Mouse (Mus musculus): ENCODE measurements around the gene Sppl2b. TPM values are rescaled to one million over a fixed set of nuclear protein-coding genes. Genes with fewer than 3 reads are reported as not detected.

Sppl2b gene
- 43.1 and 81.2 TPM in 2 replicates for polyA plus RNA-seq (2012; rRNA removed)

- under 1% methylated on average over 81 of the region's 81 CpGs for WGBS
- Histone ChIP-seq H3K27me3 (ENCODE audit: control insufficient read depth, insufficient read depth, low read length) (no peaks in the 10 kb centered on the region), H3K27ac (ENCODE audit: insufficient read depth, low read depth, low read length) (no peak within 1 kb of the TSS), H3K36me3 (ENCODE audit: control insufficient read depth, insufficient read depth, low read length) (peaks cover 12% of the 10 kb centered on the region), H3K4me1 (ENCODE audit: control insufficient read depth, insufficient read depth, insufficient read length, low read length) (peaks cover 16% of the 10 kb centered on the region), H3K4me3 (ENCODE audit: low read depth, low read length) (peak within 1 kb of the TSS; percentile 81)
- TF ChIP-seq POLR2A (IDR thresholded peaks at IDR 0.05; ENCODE audit: low read depth, low read length) (peak; percentile 67), CTCF (IDR thresholded peaks at IDR 0.05; ENCODE audit: extremely low read depth, insufficient read length, insufficient replicate concordance, low read depth, low read length) (no peak)
Measured at GRCm38 (mm10) chr10:80854913-80855748, at the start of gene Sppl2b, which contains the start of gene Lsm7. Gene Sppl2b (plus strand): TSS chr10:80855275. Gene Lsm7 (minus strand): TSS chr10:80855209.

- 97% methylated on average over 5 of the region's 5 CpGs for WGBS
- TF ChIP-seq CTCF (IDR thresholded peaks at IDR 0.05; ENCODE audit: extremely low read depth, insufficient read length, insufficient replicate concordance, low read depth, low read length) (no peak), POLR2A (IDR thresholded peaks at IDR 0.05; ENCODE audit: low read depth, low read length) (no peak)
- peaks cover 15% of the 10 kb centered on the region for H3K27me3 ChIP-seq (ENCODE audit: control insufficient read depth, insufficient read depth, low read length)
- peaks cover 37% of the 10 kb centered on the region for H3K36me3 ChIP-seq (ENCODE audit: control insufficient read depth, insufficient read depth, low read length)
- H3K4me1 ChIP-seq (ENCODE audit: control insufficient read depth, insufficient read depth, insufficient read length, low read length) = peaks cover 15% of the 10 kb centered on the region
- H3K4me3 ChIP-seq (ENCODE audit: low read depth, low read length) = no peak overlapping the region
- no peak overlapping the region for H3K27ac ChIP-seq (ENCODE audit: insufficient read depth, low read depth, low read length)
Measured at GRCm38 (mm10) chr10:80805322-80805721, 49.8 kb upstream of the Sppl2b start.

- Histone ChIP-seq H3K36me3 (ENCODE audit: control insufficient read depth, insufficient read depth, low read length) (peaks cover 37% of the 10 kb centered on the region), H3K4me1 (ENCODE audit: control insufficient read depth, insufficient read depth, insufficient read length, low read length) (peaks cover 15% of the 10 kb centered on the region), H3K27ac (ENCODE audit: insufficient read depth, low read depth, low read length) (no peak overlapping the region), H3K4me3 (ENCODE audit: low read depth, low read length) (no peak overlapping the region), H3K27me3 (ENCODE audit: control insufficient read depth, insufficient read depth, low read length) (peaks cover 16% of the 10 kb centered on the region)
- TF ChIP-seq CTCF (IDR thresholded peaks at IDR 0.05; ENCODE audit: extremely low read depth, insufficient read length, insufficient replicate concordance, low read depth, low read length) (peak; percentile 70; the same call in 1 of the 2 replicates), POLR2A (IDR thresholded peaks at IDR 0.05; ENCODE audit: low read depth, low read length) (no peak)
- WGBS = 17% methylated on average over 3 of the region's 3 CpGs
Measured at GRCm38 (mm10) chr10:80805925-80806324, 49.1 kb upstream of the Sppl2b start.

- peaks cover 16% of the 10 kb centered on the region for H3K27me3 ChIP-seq (ENCODE audit: control insufficient read depth, insufficient read depth, low read length)
- 70% methylated on average over 34 of the region's 34 CpGs for WGBS
- H3K27ac ChIP-seq (ENCODE audit: insufficient read depth, low read depth, low read length) = no peak overlapping the region
- peaks cover 15% of the 10 kb centered on the region for H3K4me1 ChIP-seq (ENCODE audit: control insufficient read depth, insufficient read depth, insufficient read length, low read length)
- H3K4me3 ChIP-seq (ENCODE audit: low read depth, low read length) = peak overlapping the region; percentile 53
- peaks cover 33% of the 10 kb centered on the region for H3K36me3 ChIP-seq (ENCODE audit: control insufficient read depth, insufficient read depth, low read length)
- TF ChIP-seq CTCF (IDR thresholded peaks at IDR 0.05; ENCODE audit: extremely low read depth, insufficient read length, insufficient replicate concordance, low read depth, low read length) = no peak
- no peak for TF ChIP-seq POLR2A (IDR thresholded peaks at IDR 0.05; ENCODE audit: low read depth, low read length)
Measured at GRCm38 (mm10) chr10:80806341-80807056, 48.6 kb upstream of the Sppl2b start.

- TF ChIP-seq POLR2A (IDR thresholded peaks at IDR 0.05; ENCODE audit: low read depth, low read length) (no peak), CTCF (IDR thresholded peaks at IDR 0.05; ENCODE audit: extremely low read depth, insufficient read length, insufficient replicate concordance, low read depth, low read length) (no peak)
- no peak overlapping the region for H3K27ac ChIP-seq (ENCODE audit: insufficient read depth, low read depth, low read length)
- peaks cover 15% of the 10 kb centered on the region for H3K4me1 ChIP-seq (ENCODE audit: control insufficient read depth, insufficient read depth, insufficient read length, low read length)
- H3K27me3 ChIP-seq (ENCODE audit: control insufficient read depth, insufficient read depth, low read length) = peaks cover 16% of the 10 kb centered on the region
- H3K36me3 ChIP-seq (ENCODE audit: control insufficient read depth, insufficient read depth, low read length) = peaks cover 27% of the 10 kb centered on the region
- peak overlapping the region; percentile 53 for H3K4me3 ChIP-seq (ENCODE audit: low read depth, low read length)
- WGBS = 3% methylated on average over 58 of the region's 58 CpGs
Measured at GRCm38 (mm10) chr10:80807057-80807627, 47.9 kb upstream of the Sppl2b start.

- Histone ChIP-seq H3K36me3 (ENCODE audit: control insufficient read depth, insufficient read depth, low read length) (peaks cover 16% of the 10 kb centered on the region), H3K27ac (ENCODE audit: insufficient read depth, low read depth, low read length) (no peak overlapping the region), H3K27me3 (ENCODE audit: control insufficient read depth, insufficient read depth, low read length) (peaks cover 16% of the 10 kb centered on the region), H3K4me1 (ENCODE audit: control insufficient read depth, insufficient read depth, insufficient read length, low read length) (peaks cover 15% of the 10 kb centered on the region), H3K4me3 (ENCODE audit: low read depth, low read length) (no peak overlapping the region)
- 24% methylated on average over 40 of the region's 40 CpGs for WGBS
- TF ChIP-seq POLR2A (IDR thresholded peaks at IDR 0.05; ENCODE audit: low read depth, low read length) = no peak
- no peak for TF ChIP-seq CTCF (IDR thresholded peaks at IDR 0.05; ENCODE audit: extremely low read depth, insufficient read length, insufficient replicate concordance, low read depth, low read length)
Measured at GRCm38 (mm10) chr10:80808099-80808984, 46.7 kb upstream of the Sppl2b start.

Data from small intestine, adult 2 months (tissue).